Mouse (Mus musculus) stomach, embryonic 15.5 days (tissue): ENCODE data around the gene Ptprz1. TPM values are rescaled to one million over a fixed set of nuclear protein-coding genes. Genes with fewer than 3 reads are reported as not detected.

Source experiments
- ATAC-seq: fragments of 200-750 bp; cut with Nextera tagmentation; 2 replicates; pipeline ENCODE4 v1.8.0; 2017; ENCODE audit warnings: low read depth, moderate number of reproducible peaks, moderate TSS enrichment; ENCODE audit not compliant: insufficient read depth, low FRiP score
- H3K27ac ChIP-seq: fragments of 300-500 bp; sonication (generic); 2 replicates; pipeline ENCODE4 v1.5.1; 2015; ENCODE audit warnings: mild to moderate bottlenecking, inconsistent platforms
- H3K27me3 ChIP-seq: fragments of 300-500 bp; sonication (generic); replicated peaks from 2 replicates; pipeline ENCODE4 v1.6.1; 2015; ENCODE audit warnings: inconsistent platforms
- H3K36me3 ChIP-seq: fragments of 300-500 bp; sonication (generic); 2 replicates; pipeline ENCODE4 v1.6.1; 2015; ENCODE audit warnings: inconsistent platforms
- H3K4me1 ChIP-seq: fragments of 300-500 bp; sonication (generic); 2 replicates; pipeline ENCODE4 v1.6.1; 2015; ENCODE audit warnings: inconsistent platforms
- H3K4me2 ChIP-seq: fragments of 300-500 bp; sonication (generic); 2 replicates; pipeline ENCODE4 v1.6.1; 2015; ENCODE audit warnings: mild to moderate bottlenecking, inconsistent platforms
- H3K4me3 ChIP-seq: fragments of 300-500 bp; sonication (generic); replicated peaks from 2 replicates; pipeline ENCODE4 v1.5.1; 2015; ENCODE audit warnings: inconsistent platforms
- H3K9ac ChIP-seq: fragments of 300-500 bp; sonication (generic); 2 replicates; pipeline ENCODE4 v1.6.1; 2015; ENCODE audit warnings: inconsistent platforms
- H3K9me3 ChIP-seq: fragments of 300-500 bp; sonication (generic); 2 replicates; pipeline ENCODE4 v1.6.1; 2016; ENCODE audit warnings: inconsistent platforms
- whole genome bisulfite sequencing: fragments of 180-500 bp; shearing (Covaris S2); methylation state at CpG from one replicate; pipeline ENCODE4 v1.1.7; 2015; 5-methylcytosine and 5-hydroxymethylcytosine counted together
- polyA plus RNA-seq: library from polyadenylated mRNA; unstranded; fragments of >200 nt; fragmentation: Nextera tagmentation; extraction: Ambion mirVana; gene quantifications from 2 replicates; pipeline ENCODE4 v1.2.1, GENCODE M21; 2015

The Ptprz1 gene
- polyA plus RNA-seq, result 5.4 and 5.6 TPM in 2 replicates

DNA sequence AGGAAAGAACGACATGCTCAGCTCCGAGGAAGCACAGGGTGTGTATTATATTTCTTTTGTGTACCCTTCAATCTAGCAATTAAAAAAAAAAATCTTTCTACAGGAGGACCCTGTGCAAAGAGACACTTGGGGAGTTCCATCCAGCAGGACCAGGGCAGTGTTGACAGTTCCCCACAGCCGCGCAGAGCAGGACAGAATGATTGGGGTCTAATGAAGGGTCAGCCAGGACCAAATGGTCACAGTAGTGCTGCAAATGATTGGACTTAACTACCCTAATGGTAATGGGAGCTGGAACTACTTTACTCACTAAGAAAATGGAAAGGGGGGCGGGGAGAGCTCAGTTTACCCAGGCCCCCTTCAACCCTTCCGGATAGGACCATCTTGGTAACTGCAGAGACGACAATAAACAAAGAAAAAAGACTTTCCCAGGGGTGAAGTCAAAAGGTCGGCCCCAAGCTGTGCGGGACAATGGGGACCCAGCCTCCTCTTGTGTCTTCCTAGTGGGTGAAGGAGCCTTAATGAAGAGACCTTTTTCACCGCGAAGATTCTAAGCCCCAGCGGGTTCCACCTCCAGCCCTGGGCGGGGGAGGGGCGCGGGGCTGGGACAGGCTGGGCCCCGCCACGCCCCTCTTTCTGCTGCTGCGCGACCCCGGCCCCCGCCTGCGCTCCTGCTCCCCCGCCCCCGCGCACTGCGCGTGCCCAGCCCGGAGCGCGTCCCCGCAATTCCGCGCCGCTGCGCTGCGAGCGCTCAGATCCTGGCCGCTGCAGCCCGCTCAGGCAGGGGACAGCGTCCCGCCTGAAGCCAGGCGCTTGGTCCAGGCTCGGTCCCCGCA lies at the start of gene Ptprz1:
Gene Ptprz1 (plus strand): TSS at position 722 of the 833 bp plus-strand sequence.
- H3K4me1 ChIP-seq, result 0 out of 2 replicates have a peak, but pooled peaks cover 6% of the 10 kb centered on the region
- WGBS, result under 1% methylated on average over 40 of the region's 44 CpGs
- peak within 1 kb of the TSS; percentile 93 for H3K4me2 ChIP-seq
- peaks cover 6% of the 10 kb centered on the region; the same call in 1 of the 2 replicates for H3K27me3 ChIP-seq
- H3K9ac ChIP-seq, result peak within 1 kb of the TSS; percentile 19; the same call in 1 of the 2 replicates
- peak within 1 kb of the TSS; percentile 54 for H3K4me3 ChIP-seq
- ATAC-seq, result peak; percentile 83
- no peaks in the 10 kb centered on the region for H3K36me3 ChIP-seq
- no peak within 1 kb of the TSS for H3K27ac ChIP-seq
- H3K9me3 ChIP-seq, result no peaks in the 10 kb centered on the region

DNA sequence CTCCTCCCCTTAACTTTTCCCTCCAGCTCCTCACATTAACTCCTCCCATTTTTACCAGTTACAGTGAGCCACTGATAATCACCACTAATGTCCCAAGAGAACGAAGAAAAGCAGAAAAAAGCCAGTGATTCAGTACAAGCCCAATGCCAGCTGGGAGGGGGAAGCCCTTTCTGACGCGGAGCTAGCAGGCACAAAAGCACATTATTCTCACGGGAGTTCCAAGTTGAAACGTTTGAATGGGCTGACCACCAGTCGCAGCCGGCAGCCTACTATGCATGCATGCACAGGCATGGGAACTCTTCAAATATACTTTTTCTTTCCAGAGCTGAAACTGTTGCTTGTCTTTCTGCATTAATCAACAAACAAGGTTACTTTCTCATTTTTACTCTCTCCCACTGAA lies 41.7 kb upstream of the Ptprz1 start:
- Histone ChIP-seq H3K9me3 (no peaks in the 10 kb centered on the region), H3K4me3 (no peak overlapping the region), H3K27me3 (no peaks in the 10 kb centered on the region), H3K27ac (no peak overlapping the region), H3K4me2 (no peak overlapping the region), H3K4me1 (no peaks in the 10 kb centered on the region), H3K36me3 (no peaks in the 10 kb centered on the region), H3K9ac (no peak overlapping the region)
- WGBS, result 58% methylated on average over 7 of the region's 7 CpGs
- ATAC-seq, result no peak

DNA sequence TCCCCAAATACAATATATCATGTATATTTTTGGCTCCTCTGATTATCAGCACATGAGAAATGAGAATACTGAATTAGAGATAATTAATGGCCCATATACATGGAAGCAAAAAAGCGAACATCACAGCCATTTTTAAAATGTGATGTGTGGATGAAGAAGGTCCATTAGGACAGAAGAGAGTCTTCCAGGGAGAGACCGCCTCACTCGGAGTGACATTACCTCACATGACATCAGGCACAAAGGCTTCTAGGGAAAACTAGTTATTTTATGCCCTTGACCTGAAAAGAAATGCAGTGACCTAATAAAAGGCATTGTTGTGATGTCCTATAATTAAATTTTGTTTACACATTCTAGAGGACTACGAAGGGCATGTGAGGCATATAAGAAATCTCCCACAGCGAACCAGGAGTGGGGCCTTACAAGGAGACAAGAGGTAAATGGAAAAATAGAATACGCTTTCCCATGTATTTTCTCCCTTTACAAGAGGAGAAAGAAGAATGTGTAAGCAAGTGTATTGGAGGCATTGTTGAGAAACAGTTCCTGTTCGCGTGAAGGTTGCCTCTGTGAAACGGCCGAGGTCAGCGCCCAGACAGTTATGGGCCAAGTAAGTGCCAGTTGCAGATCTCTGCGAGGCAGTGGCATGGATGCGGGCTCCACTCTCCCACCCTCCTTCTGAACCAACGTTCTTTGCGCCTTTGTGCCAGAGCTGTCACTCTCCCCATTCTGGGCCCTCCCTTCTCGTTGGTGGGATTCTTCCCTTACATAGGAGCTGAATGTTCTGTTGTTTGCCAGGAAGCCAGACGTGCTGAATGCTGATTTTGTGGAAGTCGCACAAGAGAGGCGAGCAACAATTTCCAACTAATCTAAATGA lies 41.0 kb upstream of the Ptprz1 start:
- no peak overlapping the region for H3K9ac ChIP-seq
- whole genome bisulfite sequencing, result 80% methylated on average over 19 of the region's 19 CpGs
- no peak overlapping the region for H3K4me3 ChIP-seq
- no peak overlapping the region for H3K27ac ChIP-seq
- H3K36me3 ChIP-seq, result no peaks in the 10 kb centered on the region
- no peak overlapping the region for H3K4me2 ChIP-seq
- 0 out of 2 replicates have a peak, but pooled peaks cover 3% of the 10 kb centered on the region for H3K27me3 ChIP-seq
- no peak for ATAC-seq
- no peaks in the 10 kb centered on the region for H3K4me1 ChIP-seq
- no peaks in the 10 kb centered on the region for H3K9me3 ChIP-seq

DNA sequence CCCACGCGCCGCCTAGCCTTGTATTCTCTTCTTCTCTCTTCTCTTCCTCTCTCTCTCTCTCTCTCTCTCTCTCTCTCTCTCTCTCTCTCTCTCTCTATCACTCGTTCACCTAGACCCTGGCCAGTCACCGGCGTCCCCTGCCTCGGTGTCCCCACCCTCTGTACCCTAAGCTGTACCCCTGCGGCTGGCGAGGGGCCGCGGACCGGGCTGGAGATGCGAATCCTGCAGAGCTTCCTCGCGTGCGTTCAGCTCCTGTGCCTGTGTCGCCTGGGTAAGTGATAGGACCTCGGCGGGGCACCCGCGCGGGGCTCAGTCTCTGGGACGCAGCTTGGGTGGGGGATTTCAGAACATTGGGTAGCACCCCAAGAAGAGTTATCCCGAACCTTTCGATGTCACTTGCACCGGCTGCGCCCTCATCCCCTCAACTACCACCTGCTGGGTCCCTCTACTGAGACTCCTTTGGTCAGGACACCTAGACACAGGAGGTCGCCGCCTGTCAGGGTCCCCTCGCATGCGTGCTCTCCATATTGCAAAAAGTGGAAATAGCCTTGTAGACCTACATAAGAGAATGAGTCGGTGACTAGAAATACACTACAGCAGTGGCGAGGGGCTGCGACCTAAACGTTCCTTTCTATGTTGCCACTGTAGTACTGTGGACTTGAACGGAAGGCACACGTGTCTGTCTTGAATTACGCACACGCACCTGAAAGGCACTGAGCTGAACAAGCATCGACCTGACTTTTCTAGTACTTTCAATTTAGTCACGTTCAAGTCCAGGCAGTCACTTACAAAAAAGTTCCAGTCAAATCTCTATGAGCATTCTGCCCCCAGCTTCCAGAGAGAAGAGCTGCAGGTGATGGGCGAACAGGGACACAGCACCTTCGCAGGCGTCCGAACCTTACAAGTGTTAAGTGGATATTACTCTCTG lies 576 bp downstream of the Ptprz1 start:
- peak; percentile 59; the same call in 1 of the 2 replicates for ATAC-seq
- Histone ChIP-seq H3K27me3 (peaks cover 6% of the 10 kb centered on the region; the same call in 1 of the 2 replicates), H3K9ac (peak overlapping the region; percentile 19; the same call in 1 of the 2 replicates)

DNA sequence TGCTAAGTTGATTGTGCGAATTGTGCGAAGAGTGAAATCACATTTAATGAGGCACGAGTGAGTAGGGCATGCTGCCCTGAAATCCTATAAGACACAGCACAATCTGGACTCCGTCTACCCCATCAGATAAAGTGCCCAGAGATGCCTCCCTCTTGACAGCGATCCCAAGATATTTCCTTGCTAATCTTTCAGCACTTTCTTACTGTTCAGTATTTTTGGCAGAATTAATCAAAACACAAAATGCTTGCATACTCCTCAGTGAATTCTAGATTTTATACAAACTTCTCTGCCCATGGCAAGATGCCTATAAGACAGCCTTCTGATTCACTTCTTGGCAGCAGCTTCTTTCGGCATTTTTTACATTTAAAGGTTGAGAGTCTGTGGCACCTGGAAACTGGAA lies 12.7 kb downstream of the Ptprz1 start:
- no peaks in the 10 kb centered on the region for H3K4me1 ChIP-seq
- no peak overlapping the region for H3K27ac ChIP-seq
- no peaks in the 10 kb centered on the region for H3K9me3 ChIP-seq
- H3K36me3 ChIP-seq, result no peaks in the 10 kb centered on the region
- 81% methylated on average over 6 of the region's 6 CpGs for WGBS
- no peaks in the 10 kb centered on the region for H3K27me3 ChIP-seq
- no peak overlapping the region for H3K4me2 ChIP-seq
- ATAC-seq, result no peak
- no peak overlapping the region for H3K4me3 ChIP-seq
- no peak overlapping the region for H3K9ac ChIP-seq

More for the DNA sequence above, 576 bp downstream of the Ptprz1 start:
- H3K27ac ChIP-seq, result no peak overlapping the region
- no peaks in the 10 kb centered on the region for H3K36me3 ChIP-seq
- 0 out of 2 replicates have a peak, but pooled peaks cover 6% of the 10 kb centered on the region for H3K4me1 ChIP-seq
- 3% methylated on average over 45 of the region's 45 CpGs for WGBS
- H3K4me2 ChIP-seq, result peak overlapping the region; percentile 93
- H3K9me3 ChIP-seq, result no peaks in the 10 kb centered on the region
- H3K4me3 ChIP-seq, result peak overlapping the region; percentile 54

DNA sequence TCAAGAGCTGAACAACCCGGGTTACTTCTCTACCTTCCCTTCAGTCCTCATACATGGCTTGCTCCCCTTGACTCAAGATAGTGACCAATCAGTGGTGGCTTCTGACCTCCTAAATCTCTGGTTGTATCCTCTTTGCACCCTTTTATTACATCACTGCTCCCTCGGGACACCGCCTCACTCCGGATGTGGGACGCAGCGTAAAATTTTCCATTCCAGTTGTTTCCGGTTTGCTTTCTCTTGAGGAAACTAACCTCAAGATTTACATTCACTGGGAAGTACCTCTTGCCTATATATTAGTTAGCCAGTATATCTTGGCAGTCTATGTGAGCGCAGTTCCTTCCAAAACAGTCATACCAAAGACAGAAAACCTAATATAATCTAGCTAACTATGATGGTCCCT lies 14.0 kb downstream of the Ptprz1 start:
- ATAC-seq, result no peak

DNA sequence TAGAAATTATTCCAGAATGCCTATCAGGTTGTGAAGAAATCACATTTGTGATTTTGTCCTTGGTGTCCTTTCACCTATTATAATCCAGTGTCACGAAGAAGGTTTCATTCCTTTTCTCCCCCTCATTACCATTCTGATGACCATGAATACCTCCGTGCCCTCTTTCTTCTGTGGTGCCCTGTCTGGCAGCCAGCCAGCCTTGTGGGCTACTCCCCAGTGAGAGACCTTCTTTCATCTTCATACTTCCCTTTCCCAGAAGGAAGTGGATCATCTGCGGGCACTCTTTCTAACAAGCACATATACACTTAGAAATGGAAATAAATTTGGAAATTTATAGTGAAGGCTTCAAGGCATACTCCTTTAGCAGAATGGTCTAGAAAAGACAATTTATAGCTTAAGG lies 26.7 kb downstream of the Ptprz1 start:
- no peak overlapping the region for H3K4me2 ChIP-seq
- H3K27me3 ChIP-seq, result no peaks in the 10 kb centered on the region
- no peaks in the 10 kb centered on the region for H3K9me3 ChIP-seq
- WGBS, result 56% methylated on average over 3 of the region's 3 CpGs
- H3K4me3 ChIP-seq, result no peak overlapping the region
- ATAC-seq, result no peak
- H3K9ac ChIP-seq, result no peak overlapping the region
- no peak overlapping the region for H3K27ac ChIP-seq
- no peaks in the 10 kb centered on the region for H3K4me1 ChIP-seq
- no peaks in the 10 kb centered on the region for H3K36me3 ChIP-seq

More for the DNA sequence above, 14.0 kb downstream of the Ptprz1 start:
- no peaks in the 10 kb centered on the region for H3K4me1 ChIP-seq
- H3K36me3 ChIP-seq, result no peaks in the 10 kb centered on the region
- 92% methylated on average over 8 of the region's 8 CpGs for WGBS
- no peak overlapping the region for H3K4me2 ChIP-seq
- no peaks in the 10 kb centered on the region for H3K27me3 ChIP-seq
- no peak overlapping the region for H3K4me3 ChIP-seq
- H3K9ac ChIP-seq, result no peak overlapping the region
- no peak overlapping the region for H3K27ac ChIP-seq
- H3K9me3 ChIP-seq, result no peaks in the 10 kb centered on the region

DNA sequence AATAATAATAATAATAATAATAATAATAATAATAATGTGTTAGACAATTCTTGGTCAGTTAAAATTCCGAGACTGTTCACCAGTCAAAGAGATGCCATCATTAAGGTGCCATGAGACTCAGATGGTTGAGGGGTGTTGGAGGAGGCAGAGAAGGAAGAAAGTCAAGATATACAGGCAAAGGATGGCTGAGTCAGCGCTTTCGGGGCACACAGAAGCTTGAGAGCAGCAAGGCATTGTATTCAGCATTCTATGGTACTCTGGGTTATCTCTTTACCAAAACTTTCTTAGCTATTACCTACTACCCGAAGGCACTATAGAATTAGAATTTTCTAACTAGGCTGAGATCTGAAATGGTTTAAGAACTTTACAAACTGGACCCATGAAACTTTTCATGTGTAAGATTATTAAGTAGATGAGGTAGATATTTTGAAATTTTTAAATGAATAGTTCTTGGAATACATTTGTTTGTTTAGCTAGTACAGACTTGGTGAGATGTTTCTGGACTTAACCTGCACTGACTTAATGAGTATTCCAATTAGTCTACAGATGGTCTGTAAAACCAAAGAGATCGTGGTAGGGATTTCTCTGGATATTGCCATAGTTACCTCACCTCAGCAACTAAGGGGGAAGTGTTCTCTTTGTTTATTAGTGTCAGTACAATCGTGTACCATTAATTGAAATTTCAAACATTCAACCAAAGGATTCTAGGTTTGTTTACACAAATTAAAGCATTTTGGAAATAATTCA lies 33.4 kb downstream of the Ptprz1 start:
- H3K4me3 ChIP-seq, result no peak overlapping the region
- no peaks in the 10 kb centered on the region for H3K4me1 ChIP-seq
- no peak overlapping the region for H3K4me2 ChIP-seq
- no peak overlapping the region for H3K9ac ChIP-seq
- ATAC-seq, result no peak
- no peaks in the 10 kb centered on the region for H3K9me3 ChIP-seq
- H3K27me3 ChIP-seq, result no peaks in the 10 kb centered on the region
- WGBS, result 76% methylated on average over 6 of the region's 6 CpGs
- H3K36me3 ChIP-seq, result no peaks in the 10 kb centered on the region
- no peak overlapping the region for H3K27ac ChIP-seq

DNA sequence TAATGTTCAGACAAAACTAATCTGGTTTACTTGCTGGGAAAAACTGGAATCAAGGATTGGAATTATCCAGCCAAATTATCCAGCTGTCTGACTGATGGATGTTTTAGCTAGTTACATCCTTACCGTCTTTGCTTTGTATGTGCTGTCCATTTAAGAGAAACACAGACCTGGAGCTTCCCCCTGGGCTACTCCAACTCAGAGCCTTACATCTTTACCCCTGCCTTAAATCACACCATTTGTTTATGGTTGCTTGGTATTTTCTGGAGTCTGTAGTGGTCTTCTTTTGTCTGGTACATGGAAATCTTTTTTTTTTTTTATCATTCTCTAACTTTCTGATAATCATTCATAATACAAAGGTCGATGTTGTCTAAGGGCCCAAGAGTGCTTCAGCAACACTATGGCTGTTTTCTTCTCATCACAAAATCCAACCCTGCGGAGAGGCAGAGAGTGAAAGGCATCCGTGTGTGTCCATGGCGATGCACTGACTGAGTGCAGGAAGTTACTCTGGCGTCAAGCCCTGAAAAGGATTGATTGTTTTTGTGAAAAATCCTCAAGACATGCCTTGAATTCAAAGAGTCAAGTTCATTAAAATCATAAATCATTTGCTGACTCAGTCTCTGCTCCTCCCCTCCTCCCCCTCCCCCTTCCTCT lies 34.1 kb downstream of the Ptprz1 start:
- Histone ChIP-seq H3K9me3 (no peaks in the 10 kb centered on the region), H3K9ac (no peak overlapping the region), H3K27me3 (no peaks in the 10 kb centered on the region), H3K27ac (no peak overlapping the region), H3K4me1 (no peaks in the 10 kb centered on the region), H3K4me2 (no peak overlapping the region), H3K4me3 (no peak overlapping the region), H3K36me3 (no peaks in the 10 kb centered on the region)
- no peak for ATAC-seq
- 37% methylated on average over 6 of the region's 6 CpGs for WGBS

DNA sequence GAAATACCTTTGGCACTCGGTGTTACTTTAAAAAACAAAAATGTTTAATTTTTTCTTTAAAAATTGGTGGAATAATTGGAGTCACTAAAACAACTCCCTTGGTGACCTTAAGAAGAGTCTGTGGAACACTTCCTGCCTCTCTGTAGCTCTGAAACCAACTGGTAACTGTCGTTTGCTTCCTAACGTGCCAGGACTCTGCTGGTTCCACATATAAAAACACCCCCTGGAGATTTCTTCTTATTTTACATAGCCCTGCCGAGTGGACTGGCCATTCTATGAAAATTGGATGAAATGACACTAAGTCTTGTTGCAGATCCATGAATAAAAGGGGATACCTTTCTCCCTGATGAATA lies 34.6 kb downstream of the Ptprz1 start:
- Histone ChIP-seq H3K27ac (no peak overlapping the region), H3K9me3 (no peaks in the 10 kb centered on the region), H3K9ac (no peak overlapping the region), H3K4me3 (no peak overlapping the region), H3K4me1 (no peaks in the 10 kb centered on the region), H3K36me3 (no peaks in the 10 kb centered on the region), H3K4me2 (no peak overlapping the region), H3K27me3 (no peaks in the 10 kb centered on the region)
- no peak for ATAC-seq
- WGBS, result 42% methylated on average over 4 of the region's 4 CpGs
